Mouse (Mus musculus) left cerebral cortex, adult 2 months (tissue): ENCODE measurements around the gene Eps15. TPM values are rescaled to one million over a fixed set of nuclear protein-coding genes. Genes with fewer than 3 reads are reported as not detected.
"Not testable (repeated sequence)": the region's sequence is repeated elsewhere in the genome, so short reads cannot be mapped to it uniquely, and the experiment has no call there.

Experiments
- DNase-seq, 2 experiments: peaks; one replicate each; pipeline ENCODE4 v3.0.0; 2021 to 2022; ENCODE audit warnings: low spot score in 2 of 2, mixed read lengths in 1 of 2; ENCODE audit errors: extremely low spot score in 1 of 2
- H3K27ac ChIP-seq: fragments of 200-600 bp; 2 replicates; pipeline ENCODE4 v1.8.1; 2022
- H3K4me3 ChIP-seq: fragments of 200-600 bp; 2 replicates; pipeline ENCODE4 v1.8.1; 2022
- CTCF ChIP-seq: fragments of 200-600 bp; IDR thresholded peaks from 2 replicates; pipeline ENCODE4 v1.8.1; 2022; ENCODE audit warnings: antibody characterized with exemption, mild to moderate bottlenecking, moderate library complexity
- intact Hi-C: fragments of 180-260 bp; cut with DNase I; formaldehyde crosslinking; loops from one replicate; pipeline ENCODE4 v1.15.1; 2025
- total RNA-seq, 2 experiments: library from RNA; stranded (reverse); gene quantifications; 2 replicates each; pipeline ENCODE4 v1.2.3; 2021

Gene Eps15
- total RNA-seq, 2 experiments from 2014 or later = 180 to 186 TPM

GRCm38 (mm10) chr4:109378107-109378506 lies 98.0 kb downstream of the Eps15 start:
- TF ChIP-seq CTCF = no peak
- no peak overlapping the region for H3K27ac ChIP-seq
- DNase-seq = no peak
- intact Hi-C loops = no loop called here
- no peak overlapping the region for H3K4me3 ChIP-seq

- intact Hi-C loops = no loop called here
- H3K27ac ChIP-seq = no peak overlapping the region
- no peak; the same call in 1 of the 2 replicates for TF ChIP-seq CTCF
- no peak for DNase-seq
- no peak overlapping the region for H3K4me3 ChIP-seq
These were observed 102.4 kb downstream of the Eps15 start for GRCm38 (mm10) chr4:109382457-109382856.

GRCm38 (mm10) chr4:109385599-109385998 lies 105.5 kb downstream of the Eps15 start:
- intact Hi-C loops = no loop called here
- no peak for TF ChIP-seq CTCF

GRCm38 (mm10) chr4:109393229-109393779 lies 113.2 kb downstream of the Eps15 start:
- no peak for TF ChIP-seq CTCF
- intact Hi-C loops = no loop called here
- Histone ChIP-seq H3K27ac (no peak overlapping the region), H3K4me3 (no peak overlapping the region)
- DNase-seq = no peak

More at GRCm38 (mm10) chr4:109385599-109385998, 105.5 kb downstream of the Eps15 start:
- no peak for DNase-seq
- Histone ChIP-seq H3K4me3 (no peak overlapping the region), H3K27ac (no peak overlapping the region)

- H3K27ac ChIP-seq = no peak overlapping the region
- DNase-seq = no peak
- no peak for TF ChIP-seq CTCF
- peak overlapping the region; percentile 34 for H3K4me3 ChIP-seq
- intact Hi-C loops = no loop called here
These were observed 113.8 kb downstream of the Eps15 start for GRCm38 (mm10) chr4:109393902-109394301.

GRCm38 (mm10) chr4:109394314-109395074 lies 114.4 kb downstream of the Eps15 start:
- Histone ChIP-seq H3K27ac (no peak overlapping the region), H3K4me3 (peak overlapping the region; percentile 34)
- intact Hi-C loops = no loop called here
- no peak for TF ChIP-seq CTCF
- DNase-seq = no peak

- Histone ChIP-seq H3K27ac (no peak overlapping the region), H3K4me3 (no peak overlapping the region)
- intact Hi-C loops = no loop called here
- DNase-seq = no peak
- TF ChIP-seq CTCF = no peak
These were observed 120.4 kb downstream of the Eps15 start for GRCm38 (mm10) chr4:109400366-109400980.

GRCm38 (mm10) chr4:109401176-109401689 lies 121.2 kb downstream of the Eps15 start:
- DNase-seq = no peak
- intact Hi-C loops = no loop called here
- H3K4me3 ChIP-seq = no peak overlapping the region

GRCm38 (mm10) chr4:109404908-109405307 lies 124.8 kb downstream of the Eps15 start:
- H3K27ac ChIP-seq, intact Hi-C loops, DNase-seq, H3K4me3 ChIP-seq: not testable (repeated sequence)
- TF ChIP-seq CTCF = peak; percentile 24

More at GRCm38 (mm10) chr4:109401176-109401689, 121.2 kb downstream of the Eps15 start:
- TF ChIP-seq CTCF = peak; percentile 39
- no peak overlapping the region for H3K27ac ChIP-seq

GRCm38 (mm10) chr4:109405415-109405814 lies 125.3 kb downstream of the Eps15 start:
- Histone ChIP-seq H3K4me3 (no peak overlapping the region), H3K27ac (no peak overlapping the region)
- DNase-seq = no peak
- intact Hi-C loops = no loop called here
- TF ChIP-seq CTCF = no peak

GRCm38 (mm10) chr4:109406054-109406485 lies 126.0 kb downstream of the Eps15 start:
- peak; percentile 26 to 32 for DNase-seq
- TF ChIP-seq CTCF = no peak
- Histone ChIP-seq H3K4me3 (peak overlapping the region; percentile 58), H3K27ac (no peak overlapping the region)
- intact Hi-C loops = no loop called here
